Mouse (Mus musculus): ENCODE measurements around the gene Lin52.

The Lin52 gene

DNA sequence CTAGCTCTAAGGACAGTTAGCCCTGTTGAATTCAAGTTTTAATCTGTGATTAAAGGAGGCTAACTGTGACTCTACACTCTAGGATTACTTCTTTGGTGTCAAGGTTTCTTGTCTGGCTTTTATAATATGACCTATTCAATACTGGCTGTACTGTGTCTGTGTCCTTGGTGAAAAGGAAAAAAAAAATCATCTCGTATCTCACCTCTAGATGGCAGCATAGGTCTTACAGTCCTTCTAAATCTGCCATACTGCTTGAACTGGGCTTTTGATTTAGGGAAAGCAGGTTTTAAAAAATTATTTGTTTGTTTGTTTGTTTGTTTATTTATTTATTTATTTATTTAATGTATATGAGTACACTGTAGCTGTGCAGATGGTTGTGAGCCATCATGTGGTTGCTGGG is 17.5 kb downstream of the Lin52 start:
- peak; percentile 78 for DNase-seq (ENCODE audit: low read depth)

DNA sequence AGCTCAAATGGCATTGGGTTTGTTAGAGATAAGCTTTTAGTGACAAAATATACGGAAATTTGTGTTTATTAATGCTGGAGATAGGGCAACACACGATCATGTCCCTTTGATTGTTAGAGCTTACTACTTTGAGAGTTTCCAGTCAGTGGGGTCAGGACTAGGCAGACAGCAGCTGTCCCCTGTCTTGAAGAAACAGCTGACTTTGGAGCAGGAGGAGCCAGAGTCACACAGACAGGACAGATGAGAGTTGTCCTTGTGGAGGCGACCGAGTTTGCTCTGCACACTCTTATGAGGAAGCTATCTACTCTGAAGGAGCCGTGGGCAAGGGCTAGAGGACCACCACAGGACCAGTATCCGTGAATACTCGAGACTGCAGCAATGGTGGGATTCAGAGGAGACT is 27.7 kb downstream of the Lin52 start:
- DNase-seq (ENCODE audit: low read depth) = no peak

DNA sequence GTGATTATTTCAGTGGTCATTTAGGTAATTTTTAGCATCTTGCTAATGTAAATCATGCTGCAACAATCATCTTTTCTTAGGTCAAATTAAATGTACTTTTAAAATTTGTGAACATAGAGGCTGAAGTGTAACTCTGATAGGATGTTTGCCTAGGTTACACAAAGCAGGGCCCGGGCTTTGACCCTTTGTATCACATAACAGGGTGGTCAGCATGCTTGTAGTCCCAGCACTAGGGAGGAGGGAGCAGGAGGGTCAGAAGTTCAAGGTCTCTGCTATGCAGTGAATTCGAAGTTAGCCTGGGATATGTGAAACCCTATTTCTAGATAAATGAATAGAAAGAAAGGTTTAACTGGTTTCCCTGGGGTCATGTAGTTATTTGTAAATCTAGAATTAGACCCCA is 30.0 kb downstream of the Lin52 start:
- DNase-seq (ENCODE audit: low read depth) = no peak

DNA sequence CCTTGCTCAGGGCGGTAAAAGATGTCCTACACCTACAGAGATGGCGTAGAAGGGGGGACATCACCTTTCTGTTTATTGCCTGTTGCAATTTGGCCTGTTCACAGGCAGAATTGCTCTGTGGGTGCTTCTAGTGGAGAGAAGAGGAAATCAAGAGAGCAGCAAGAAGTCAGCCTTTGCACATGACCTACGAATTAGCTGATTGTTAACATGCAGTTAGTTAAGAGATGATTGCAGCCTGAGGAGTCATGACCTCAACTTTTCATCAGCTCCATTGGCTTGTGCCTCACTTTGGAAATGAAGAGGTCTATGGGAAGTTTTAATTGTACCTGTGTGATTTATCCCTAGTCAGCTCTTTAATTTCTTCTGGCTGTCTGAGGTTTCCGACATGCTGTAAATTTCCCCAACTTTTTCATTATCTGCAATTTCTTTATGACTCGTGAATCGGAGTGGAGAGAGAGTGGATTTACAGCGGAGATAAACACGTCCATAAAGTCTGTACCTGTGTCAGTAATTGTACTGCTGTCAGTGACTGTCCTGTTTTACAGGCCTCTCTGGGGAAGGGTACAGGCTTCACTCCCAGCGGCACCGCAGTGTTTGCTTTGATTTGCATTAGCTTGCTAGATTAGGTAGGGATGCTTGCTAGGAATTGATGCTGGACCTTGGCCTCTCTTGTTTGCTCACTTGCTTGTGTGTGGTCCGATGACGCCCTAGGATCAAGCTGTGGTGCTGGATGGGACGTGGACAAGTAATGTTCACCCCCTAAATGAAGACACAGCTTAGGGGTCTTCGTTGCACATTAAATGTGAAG is 31.8 kb downstream of the Lin52 start:
- DNase-seq (ENCODE audit: low read depth) = no peak

DNA sequence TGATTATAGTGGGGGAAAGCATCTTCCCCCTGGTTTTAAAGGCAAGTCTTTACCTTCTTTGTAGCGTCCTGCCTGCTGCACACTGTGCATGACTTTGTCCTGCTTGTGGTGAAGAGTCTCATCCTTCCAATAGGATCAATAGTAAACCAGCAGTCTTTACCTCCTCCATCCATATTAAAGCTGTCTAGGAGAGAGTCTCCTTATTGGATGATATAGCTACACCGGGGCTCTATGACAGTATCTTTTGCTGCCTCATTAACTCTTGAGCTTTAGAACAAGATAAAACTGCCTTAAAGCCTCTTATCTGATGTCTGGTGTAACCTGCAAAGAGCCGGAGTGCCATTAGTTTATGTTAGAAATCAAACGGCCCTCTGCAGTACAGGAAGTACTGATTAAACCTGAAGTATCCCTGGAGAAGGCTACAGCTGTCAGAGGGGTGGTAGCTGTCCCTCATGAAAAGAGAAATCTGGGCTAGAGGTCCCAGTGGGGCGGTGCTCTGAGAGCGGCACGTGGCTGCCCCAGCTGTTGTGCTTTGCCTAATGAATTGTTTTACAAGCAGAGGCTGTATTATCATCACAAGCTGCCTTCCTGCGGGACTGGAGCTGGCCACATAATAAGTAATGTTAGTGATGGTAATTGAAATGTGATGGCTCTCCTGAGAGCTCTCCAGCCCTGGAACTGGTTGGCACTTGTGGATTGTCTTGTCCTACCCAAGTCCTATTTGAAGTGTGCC is 36.3 kb downstream of the Lin52 start:
- no peak for DNase-seq (ENCODE audit: low read depth)

DNA sequence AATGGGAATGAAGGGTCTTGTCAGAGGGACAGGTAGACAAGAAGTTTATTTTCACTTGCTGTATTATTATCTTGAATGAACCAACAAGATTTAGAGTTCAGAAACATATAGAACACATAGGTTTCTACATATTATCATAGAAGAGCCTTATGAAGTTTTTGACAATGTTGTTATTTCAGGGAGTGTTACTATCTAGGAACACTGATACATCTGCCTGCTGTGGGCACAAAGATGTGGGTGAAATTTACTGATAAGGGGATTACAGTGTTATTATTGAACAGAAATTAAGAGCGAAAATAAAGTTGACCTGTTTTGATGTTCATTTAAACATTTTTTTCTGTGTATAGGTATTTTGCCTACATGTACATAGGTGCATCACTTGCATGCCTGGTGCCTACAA is 45.6 kb downstream of the Lin52 start:
- no peak for DNase-seq (ENCODE audit: low read depth)

DNA sequence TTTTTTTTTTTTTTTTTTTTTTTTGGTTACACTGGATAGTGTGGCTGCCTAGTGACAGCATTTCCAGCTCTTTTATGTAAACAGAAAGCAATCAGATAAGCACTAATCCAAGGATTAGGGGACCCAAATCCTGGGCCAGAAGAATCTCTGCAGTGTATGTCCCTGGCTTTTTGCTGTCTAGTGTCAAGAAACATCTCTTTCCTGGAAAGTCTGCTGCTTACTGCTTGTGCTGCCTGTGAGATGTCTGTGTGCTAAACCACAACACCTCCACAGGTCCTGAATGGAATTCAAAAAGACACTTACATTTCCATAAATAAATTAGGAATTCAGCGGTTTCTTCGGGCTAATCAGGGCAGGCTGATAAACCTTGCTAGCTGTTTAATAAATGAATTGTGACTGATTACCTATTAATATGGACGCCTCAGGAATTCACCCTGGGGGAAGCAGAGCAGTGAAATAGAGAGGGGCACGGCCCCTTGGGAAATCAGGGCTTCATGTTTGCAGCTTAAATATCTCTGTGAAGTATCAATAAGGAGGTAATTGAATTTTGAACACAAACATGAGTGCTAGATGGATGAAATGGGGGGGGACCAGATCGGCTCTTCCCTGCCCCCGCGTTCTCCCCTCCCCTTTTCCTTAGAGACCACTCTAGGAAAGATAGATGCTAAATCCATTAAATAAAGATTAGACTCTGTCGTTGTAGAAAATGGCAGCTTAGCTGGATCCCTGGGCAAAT is 49.5 kb downstream of the Lin52 start:
- DNase-seq (ENCODE audit: low read depth) = no peak

DNA sequence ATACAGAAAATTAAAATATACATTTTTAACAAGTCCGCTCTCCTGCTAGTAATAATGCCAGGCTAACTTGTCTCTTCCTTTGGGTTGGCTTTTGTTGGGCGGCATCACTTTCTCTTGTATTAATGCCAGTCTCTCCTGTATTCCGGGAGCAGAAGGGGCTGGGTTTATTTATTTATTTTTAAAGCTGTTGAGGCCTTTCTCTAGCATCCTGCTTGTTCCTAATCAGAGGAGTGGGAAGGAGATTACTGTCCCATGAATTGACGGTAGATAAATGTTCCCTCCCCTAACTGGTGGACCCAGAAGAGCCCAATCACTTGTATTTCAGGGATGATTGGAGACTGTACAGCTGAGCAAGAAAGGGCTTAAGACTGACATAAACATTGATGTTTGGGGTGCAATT is 50.1 kb downstream of the Lin52 start:
- DNase-seq (ENCODE audit: low read depth) = no peak

DNA sequence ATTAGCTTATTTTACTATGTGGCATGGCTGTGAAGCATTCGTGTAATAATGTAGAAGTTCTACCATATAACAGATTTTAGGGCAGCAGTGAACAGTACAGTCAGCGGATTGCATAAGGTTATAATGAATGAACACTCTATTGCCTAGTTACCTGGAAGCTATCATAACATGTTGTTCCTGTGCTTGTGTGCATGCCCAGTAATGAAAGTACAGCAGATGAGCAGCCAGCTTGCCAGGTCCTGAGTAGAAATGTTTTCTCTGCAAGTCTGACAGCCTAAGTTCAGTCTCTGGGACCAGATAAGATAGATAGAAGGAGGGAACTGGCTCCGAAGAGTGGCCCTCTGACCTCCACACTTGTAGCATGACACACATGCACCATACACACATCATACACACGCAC is 55.6 kb downstream of the Lin52 start:
- DNase-seq (ENCODE audit: low read depth) = no peak

DNA sequence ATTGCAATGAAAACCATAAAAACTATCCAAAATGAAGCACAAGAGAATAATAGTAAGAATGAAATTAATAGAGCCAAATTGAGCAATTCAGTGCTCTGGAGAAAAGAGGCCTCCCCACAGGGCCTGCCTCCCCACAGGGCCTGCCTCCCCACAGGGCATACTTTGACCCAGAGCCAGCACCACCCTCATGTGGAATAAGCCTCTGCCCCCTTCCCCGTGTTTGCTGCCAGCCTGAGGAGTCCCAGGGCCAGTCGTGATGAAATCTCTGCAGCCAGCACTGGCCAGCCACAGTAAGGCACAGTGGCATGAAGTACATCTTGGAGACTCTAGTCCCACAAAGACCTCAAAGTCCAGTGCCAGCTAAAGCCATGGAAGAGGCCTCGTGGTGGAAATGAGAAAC is 60.8 kb downstream of the Lin52 start:
- DNase-seq (ENCODE audit: low read depth) = no peak

DNA sequence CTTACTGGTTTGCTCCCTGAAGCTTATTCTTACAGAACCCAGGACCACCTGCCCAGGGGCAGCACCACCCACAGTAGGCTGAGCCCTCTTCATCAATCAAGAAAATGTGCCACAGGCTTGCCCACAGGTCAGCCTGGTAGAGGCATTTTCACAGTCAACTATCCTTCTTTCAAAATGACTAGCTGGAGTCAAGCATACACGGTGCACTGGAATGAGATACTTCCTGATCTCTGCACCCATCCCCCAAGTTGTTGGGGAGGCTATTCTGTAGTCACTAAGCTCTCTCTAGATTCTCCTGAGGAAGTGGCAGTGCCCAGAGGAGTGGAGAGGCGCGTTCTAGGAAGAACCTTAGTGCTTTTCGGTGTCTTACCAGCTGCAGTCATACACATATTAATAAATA is 64.3 kb downstream of the Lin52 start:
- no peak for DNase-seq (ENCODE audit: low read depth)

DNA sequence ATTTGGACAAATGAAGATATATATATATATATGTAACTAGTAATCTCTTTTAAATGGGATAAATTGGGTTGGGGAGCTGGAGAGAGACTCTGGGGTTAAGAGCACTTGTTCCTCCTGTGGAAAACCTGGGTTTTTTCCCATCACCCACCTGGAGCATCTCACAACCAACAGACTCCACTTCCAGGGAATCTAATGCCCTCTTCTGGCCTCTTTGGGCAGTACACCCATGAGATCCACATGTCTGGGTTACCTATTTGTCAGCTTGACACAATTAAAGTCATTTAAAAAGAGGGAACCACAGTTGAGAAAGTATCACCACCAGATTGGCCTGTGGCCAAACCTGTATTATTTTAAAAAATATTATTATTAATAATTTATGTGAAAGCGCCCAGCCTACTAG is 65.4 kb downstream of the Lin52 start:
- DNase-seq (ENCODE audit: low read depth) = no peak

DNA sequence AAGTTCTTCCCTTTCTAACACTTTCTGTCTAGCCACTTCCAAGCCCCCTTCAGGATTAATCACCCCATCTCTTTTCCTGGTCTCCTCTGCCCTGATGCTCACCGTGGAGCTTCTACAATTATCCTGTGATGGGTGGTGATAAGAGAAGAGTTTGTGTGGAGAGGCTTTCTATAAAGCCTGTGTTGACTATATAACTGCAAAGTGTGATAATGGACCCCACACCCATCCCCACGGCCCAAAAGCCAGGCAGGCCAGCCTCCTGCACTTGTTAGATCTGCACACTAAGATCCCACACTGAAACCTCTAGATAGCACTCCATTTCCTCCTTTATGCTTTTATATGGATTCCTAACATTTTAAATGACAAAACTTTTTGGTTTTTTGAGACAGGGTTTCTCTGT is 66.8 kb downstream of the Lin52 start:
- DNase-seq (ENCODE audit: low read depth) = no peak

DNA sequence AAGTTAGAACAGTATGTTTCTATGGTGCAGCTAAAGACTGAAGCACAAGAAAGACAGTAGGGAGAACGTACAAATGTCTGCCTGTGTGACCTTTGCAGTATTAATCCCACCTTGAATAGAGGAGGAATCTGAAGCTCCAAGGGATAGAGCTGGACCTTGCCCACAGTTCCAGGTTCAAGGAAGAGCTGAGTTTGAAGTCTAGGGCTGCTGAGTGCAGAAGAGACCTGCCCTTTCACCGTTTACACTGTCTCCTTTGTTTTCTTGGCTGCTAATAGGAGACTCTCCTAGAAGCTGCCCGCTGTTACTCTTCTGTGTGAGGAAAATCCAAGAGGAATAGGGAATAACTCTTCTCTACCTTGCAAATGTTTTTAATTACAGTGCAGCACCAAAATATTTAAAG is 72.5 kb downstream of the Lin52 start:
- DNase-seq (ENCODE audit: low read depth) = no peak

DNA sequence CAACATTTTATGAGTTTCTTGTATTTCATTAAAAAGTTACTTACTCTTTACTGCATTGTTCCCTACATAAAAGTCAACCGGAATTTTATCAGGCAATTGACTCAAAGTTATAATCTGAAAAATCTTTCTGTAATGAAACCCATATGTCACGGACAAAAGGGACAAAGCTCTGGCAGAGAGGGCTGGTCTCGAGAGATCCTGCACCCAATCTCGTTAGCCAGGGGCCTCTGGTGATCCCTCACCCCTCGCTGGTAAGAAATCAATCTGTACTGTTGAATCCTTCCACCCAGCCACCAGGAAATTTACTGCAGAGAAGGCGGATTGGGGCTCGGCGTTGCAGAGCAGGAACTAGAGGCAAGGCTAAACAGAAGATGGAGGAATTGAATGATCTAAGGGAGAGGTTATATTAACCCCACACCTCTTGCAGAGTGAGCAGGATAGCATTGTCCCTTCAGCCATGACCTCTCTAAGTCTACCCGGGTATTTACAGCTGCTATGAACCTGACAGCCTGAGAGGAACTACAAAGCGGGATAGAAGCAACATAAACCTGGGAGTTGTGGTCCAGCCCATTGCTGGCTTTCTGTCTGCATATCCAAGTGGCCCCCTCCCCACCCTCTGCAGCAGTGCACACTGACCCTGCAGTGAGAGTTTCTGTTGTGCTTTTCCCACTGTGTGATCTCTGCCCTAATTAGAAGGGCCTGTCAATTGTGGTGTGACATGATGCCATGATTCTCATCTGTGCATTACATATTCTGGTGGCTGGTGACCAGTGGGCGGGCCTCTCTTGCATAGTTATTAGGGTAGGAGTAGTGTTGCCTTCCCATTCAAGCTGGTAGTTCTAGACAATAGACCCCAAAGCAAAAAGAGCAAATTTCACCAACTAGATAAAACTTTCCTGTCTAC is 73.2 kb downstream of the Lin52 start:
- no peak for DNase-seq (ENCODE audit: low read depth)

DNA sequence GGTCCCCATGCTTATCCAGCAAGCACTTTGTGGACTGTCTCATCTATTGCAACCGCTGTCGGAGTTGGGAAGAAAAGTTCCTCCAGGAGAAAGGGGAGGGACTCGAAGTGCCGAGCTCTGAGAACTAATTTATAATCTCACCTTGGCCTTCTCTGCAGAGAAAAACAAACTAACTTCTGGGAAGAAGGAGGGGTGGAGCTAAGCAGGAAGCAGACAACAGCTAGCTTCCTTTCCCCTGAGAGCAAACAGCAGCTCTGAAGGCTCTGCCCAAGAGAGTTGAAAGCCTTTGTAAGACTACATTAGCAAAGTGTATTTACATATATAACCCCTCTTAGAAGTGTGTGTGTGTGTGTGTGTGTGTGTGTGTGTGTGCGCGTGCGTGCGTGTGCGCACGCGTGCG is 74.2 kb downstream of the Lin52 start:
- peak; percentile 58 for DNase-seq (ENCODE audit: low read depth)

DNA sequence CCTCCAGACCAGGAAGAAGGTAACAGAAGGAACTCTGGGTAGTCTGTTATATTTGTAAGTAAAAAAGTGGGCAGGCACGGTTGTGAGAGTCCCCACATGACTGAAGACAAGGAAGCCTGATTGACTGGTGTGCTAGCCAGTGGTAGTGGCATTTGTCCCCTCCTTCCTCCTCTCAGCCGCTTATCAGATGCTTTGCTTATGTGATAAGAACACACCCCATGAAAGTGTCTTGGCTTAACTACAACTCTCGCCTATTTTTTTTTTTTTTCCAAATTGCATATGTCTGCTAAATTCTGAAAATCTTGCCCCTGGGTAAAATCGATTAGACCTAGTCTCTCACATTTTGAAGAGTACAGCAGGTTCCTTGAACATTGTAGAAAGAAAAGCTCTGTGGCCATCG is 79.2 kb downstream of the Lin52 start:
- DNase-seq (ENCODE audit: low read depth) = no peak

DNA sequence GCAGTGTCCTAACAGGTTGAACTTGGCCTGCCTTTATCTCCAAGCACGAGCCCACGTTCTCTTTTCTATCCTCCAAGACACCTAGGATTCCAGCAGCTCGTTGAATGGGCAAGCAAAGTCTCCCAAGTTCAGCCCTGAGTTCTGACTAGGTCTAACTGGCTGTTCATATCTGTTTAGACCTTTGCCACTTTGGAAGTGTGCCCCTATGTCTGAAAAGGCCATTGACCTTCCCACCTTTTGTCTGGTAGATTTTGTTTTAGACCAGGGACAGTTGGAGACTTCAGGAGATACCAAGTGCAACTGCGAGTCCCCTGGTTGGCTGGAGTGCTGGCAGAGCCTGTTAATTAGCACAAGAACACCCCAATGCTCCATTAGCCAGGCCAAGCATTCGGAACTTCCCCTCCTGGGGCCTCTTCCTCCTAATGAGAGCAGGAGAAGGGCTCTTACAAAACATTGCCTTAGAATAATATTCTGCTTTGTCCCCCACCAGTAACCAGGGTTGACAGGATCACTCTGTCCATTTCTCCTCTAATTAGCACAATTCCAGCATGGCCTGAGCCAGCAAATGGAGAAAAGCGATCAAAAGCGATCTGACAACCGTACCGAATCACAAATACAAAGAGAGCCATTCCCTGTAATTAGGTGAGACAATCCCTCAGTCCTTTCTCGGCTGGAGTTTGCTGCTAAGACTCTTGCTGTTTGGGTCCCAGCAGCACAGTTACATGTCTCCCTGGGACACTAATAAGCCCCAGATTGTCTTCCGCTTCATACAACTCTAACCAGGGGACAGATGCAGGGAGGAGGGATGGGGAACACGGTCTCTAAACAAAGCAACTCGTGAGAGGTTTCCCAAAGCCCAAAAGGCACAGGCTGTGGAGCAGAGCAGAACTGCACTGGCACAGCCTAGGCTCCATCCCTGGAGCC is 80.9 kb downstream of the Lin52 start:
- DNase-seq (ENCODE audit: low read depth) = no peak

DNA sequence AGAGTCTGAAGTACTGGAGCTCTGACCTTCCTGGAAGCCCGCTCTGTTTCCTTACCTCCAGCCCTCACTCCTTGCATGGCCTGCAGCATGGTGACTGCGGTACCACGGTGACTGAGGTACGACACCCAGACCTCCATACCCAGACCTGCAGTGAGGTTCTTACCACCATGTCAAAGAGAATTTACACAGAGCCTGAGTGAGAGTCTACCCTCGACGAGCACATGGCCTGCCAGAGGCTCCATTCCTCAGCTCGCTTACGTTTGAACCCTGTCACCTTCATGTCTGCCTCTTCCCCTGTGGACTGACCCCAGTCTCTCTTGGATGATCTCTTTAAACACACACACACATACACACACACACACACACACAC is 81.6 kb downstream of the Lin52 start:
- DNase-seq (ENCODE audit: low read depth) = no peak

DNA sequence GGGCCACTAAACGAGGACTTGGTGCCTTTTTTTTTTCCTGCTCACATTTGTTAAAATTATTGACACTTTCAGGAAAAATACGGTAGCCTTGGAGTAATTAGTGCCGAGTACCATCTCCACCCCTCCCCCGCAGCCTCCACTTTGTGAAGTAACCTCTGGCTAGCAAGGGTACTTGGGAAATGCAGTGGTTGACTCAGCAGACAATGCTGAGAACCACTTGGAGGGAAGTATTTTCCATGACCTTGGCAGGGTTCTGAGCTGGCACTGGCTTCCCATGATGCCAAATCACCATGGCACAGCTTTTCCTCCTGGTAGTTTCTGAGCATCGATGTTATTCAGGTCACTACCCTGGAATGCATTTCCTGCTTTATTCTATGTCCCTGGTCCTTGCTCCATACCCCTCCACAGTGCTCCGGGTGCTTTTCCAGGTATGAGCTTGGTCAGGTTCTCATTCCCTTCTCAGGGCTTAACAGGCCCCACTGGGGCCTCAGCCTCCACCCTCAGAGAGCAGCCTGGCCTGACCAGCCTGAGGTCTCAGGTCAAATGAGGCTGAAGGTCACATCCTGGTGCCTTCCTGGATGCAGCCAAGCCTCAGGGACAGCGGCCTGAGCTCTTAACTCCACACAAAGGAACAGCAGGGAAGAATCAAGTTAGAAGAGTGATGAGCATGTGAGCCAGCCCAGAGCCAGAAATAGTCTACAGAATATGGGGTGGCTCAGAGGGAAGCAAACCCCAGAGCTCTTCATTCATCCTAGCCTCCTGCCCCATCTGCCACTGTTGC is 82.7 kb downstream of the Lin52 start:
- no peak for DNase-seq (ENCODE audit: low read depth)

Measured in naive thymus-derived CD4-positive, alpha-beta T cell, adult 2 months (primary cell).